Mouse (Mus musculus): ENCODE measurements around the gene Snx30.

DNA sequence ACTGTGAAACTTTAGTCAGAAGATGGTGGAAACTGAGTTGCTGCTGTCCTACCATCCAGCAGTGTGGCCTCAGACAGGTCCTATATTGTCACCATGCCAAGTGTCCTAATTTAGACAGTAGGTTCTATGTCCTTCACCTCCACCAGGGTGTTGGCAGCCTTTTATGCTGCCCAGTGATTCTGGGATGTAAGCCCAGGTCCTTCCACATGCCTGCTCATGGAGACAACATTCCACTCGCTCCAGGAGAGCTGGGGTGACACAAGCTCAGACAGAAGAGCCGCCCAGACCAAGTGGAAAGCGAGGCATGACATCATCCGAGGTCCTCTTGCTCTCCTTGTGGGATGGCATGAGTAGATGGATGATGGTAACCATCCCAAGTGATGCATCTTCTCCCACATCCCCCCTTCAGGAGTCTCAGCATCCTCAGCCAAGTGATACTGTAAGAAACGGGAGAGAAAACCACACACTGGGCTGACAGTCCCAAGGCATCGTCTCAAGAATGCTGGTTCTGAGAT, 84.5 kb downstream of the Snx30 start:
- TF ChIP-seq POLR2A (IDR thresholded peaks at IDR 0.05; ENCODE audit: control insufficient read depth, extremely low read depth, insufficient read depth, low read length, poor library complexity) (no peak), CTCF (IDR thresholded peaks at IDR 0.05; ENCODE audit: borderline replicate concordance, control insufficient read depth, extremely low read depth, insufficient read depth, low read length, poor library complexity) (no peak)
